Mouse (Mus musculus) spleen, postnatal 36 days (tissue): ENCODE measurements around the gene Raver2.
A peak's percentile ranks its signal among the peaks of the same experiment; 100 is the strongest.
"Not testable (repeated sequence)": the region's sequence is repeated elsewhere in the genome, so short reads cannot be mapped to it uniquely, and the experiment has no call there.

Experiments
- DNase-seq, 2 experiments: peaks; one replicate each; pipeline ENCODE4 v3.0.0; 2022; ENCODE audit warnings: low spot score in 2 of 2, mixed read lengths in 1 of 2

The Raver2 gene

GRCm38 (mm10) chr4:101068786-101069153 lies at the start of gene Raver2:
Raver2 (plus strand) TSS chr4:101068983.
- peak in 1 of 2 experiments; percentile 6 for DNase-seq

- no peak for DNase-seq
Measured at GRCm38 (mm10) chr4:101020596-101020995, 48.2 kb upstream of the Raver2 start, which contains the start of gene Gm10577. Gm10577 (minus strand) TSS chr4:101020696.

- no peak for DNase-seq
Measured at GRCm38 (mm10) chr4:101026566-101026965, 42.2 kb upstream of the Raver2 start.

- no peak for DNase-seq
Measured at GRCm38 (mm10) chr4:101026995-101027394, 41.8 kb upstream of the Raver2 start.

GRCm38 (mm10) chr4:101027852-101028411 lies 40.9 kb upstream of the Raver2 start:
- no peak for DNase-seq

- DNase-seq, result no peak
Measured at GRCm38 (mm10) chr4:101033047-101033446, 35.7 kb upstream of the Raver2 start.

- no peak for DNase-seq
Measured at GRCm38 (mm10) chr4:101035131-101035530, 33.7 kb upstream of the Raver2 start.

- DNase-seq, result no peak
Measured at GRCm38 (mm10) chr4:101037156-101037555, 31.6 kb upstream of the Raver2 start.

- no peak for DNase-seq
Measured at GRCm38 (mm10) chr4:101043691-101044090, 25.1 kb upstream of the Raver2 start.

- DNase-seq, result no peak
Measured at GRCm38 (mm10) chr4:101044149-101044548, 24.6 kb upstream of the Raver2 start.

- no peak for DNase-seq
Measured at GRCm38 (mm10) chr4:101046576-101046975, 22.2 kb upstream of the Raver2 start.

GRCm38 (mm10) chr4:101062146-101062545 lies 6.6 kb upstream of the Raver2 start:
- DNase-seq, result no peak

GRCm38 (mm10) chr4:101066401-101066800 lies 2.4 kb upstream of the Raver2 start:
- DNase-seq, result no peak

GRCm38 (mm10) chr4:101069154-101069971 lies 580 bp downstream of the Raver2 start:
- DNase-seq, result no peak

- DNase-seq, result no peak
Measured at GRCm38 (mm10) chr4:101071570-101071969, 2.8 kb downstream of the Raver2 start.

GRCm38 (mm10) chr4:101076425-101076824 lies 7.6 kb downstream of the Raver2 start:
- no peak for DNase-seq

- DNase-seq, result no peak
Measured at GRCm38 (mm10) chr4:101080016-101080415, 11.2 kb downstream of the Raver2 start.

GRCm38 (mm10) chr4:101082176-101082888 lies 13.5 kb downstream of the Raver2 start:
- DNase-seq, result no peak

- no peak for DNase-seq
Measured at GRCm38 (mm10) chr4:101084863-101085262, 16.1 kb downstream of the Raver2 start.

- DNase-seq, result no peak
Measured at GRCm38 (mm10) chr4:101086040-101086439, 17.3 kb downstream of the Raver2 start.

- no peak for DNase-seq
Measured at GRCm38 (mm10) chr4:101087721-101088120, 18.9 kb downstream of the Raver2 start.

GRCm38 (mm10) chr4:101090630-101091029 lies 21.8 kb downstream of the Raver2 start:
- DNase-seq, result not testable (repeated sequence)

- DNase-seq, result no peak
Measured at GRCm38 (mm10) chr4:101093292-101093691, 24.5 kb downstream of the Raver2 start.
